Mouse (Mus musculus): Measurements from ENCODE around the gene Faf1. TPM values are rescaled to one million over a fixed set of nuclear protein-coding genes. Genes with fewer than 3 reads are reported as not detected.

The Faf1 gene
- polyA plus RNA-seq, 1 experiment = 10.3 TPM

DNA sequence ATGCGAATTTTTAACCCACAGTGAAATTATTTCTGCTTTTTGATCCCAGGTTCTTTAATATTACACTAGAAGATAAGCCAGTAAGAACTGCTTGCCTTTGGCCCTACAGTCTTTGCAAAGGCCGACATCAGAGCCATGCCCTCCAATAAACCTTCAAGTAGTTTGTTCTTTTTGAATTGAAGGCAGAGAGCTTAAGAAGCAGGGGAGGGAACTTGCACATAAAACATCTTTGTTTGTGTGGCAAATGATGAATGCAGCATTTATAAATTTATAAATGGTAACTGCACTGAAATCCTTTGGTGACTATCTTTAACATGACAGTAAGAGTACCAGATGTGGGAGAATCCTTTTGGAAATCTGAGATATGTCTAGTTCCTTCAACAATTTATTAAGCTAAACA lies 16.8 kb upstream of the Faf1 start:
- TF ChIP-seq GATA1 (IDR thresholded peaks at IDR 0.05; ENCODE audit: low read length) = no peak

DNA sequence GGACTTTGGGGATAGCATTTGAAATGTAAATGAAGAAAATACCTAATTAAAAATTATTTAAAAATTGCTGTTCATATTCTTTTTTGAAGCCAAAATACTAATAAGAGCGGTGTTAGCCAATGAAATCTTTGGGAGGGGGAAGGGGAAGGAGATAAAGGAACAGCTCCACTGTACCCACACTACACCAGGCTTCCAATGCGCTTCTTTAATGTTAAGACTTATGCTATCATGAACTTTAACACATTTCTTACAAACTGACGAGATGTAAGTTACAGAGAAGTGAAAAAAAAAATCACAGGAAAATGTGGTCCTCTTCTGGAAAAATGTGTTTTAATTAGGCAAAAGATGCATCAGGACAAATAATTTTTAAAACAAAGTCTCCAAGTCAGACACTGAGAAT lies 15.8 kb upstream of the Faf1 start:
- no peak for TF ChIP-seq GATA1 (IDR thresholded peaks at IDR 0.05; ENCODE audit: low read length)

DNA sequence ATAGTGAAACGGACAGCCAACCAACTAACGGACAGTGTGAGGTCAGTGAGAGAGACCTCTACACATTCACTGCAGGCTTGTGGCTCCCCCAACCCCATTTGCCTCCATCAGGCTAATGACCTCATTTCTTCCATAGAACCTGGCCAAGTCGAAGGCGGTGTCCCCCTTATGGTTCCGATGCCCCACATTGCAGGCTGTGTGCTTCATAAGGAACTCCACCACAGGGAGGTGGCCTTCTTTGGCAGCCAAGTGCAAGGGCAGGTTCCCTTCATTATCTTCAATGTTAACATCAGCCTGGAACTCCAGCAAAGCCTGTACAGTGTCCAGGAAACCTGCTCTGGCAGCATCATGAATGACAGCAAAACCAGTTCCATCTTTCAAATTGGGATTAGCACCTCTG lies 15.2 kb upstream of the Faf1 start:
- TF ChIP-seq GATA1 (IDR thresholded peaks at IDR 0.05; ENCODE audit: low read length) = no peak

DNA sequence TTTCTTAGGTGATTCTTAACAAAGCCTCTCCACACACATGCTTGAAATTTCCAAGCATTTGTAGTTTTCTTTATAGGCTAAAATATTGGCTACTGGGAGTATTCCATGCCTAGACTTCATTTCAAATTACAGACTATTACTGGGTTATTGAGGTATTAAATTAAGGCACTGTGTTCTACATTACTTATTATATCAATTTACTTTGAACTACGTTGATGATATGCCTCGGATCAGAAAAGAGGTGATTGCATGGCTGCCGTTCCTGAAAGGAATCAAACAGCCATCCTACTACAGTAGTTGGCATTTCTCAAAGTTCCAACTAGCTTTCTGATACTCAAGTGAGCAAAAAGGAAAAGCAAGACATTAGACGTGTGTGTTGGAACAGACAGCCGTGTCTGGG lies 14.1 kb upstream of the Faf1 start:
- no peak for TF ChIP-seq GATA1 (IDR thresholded peaks at IDR 0.05; ENCODE audit: low read length)

DNA sequence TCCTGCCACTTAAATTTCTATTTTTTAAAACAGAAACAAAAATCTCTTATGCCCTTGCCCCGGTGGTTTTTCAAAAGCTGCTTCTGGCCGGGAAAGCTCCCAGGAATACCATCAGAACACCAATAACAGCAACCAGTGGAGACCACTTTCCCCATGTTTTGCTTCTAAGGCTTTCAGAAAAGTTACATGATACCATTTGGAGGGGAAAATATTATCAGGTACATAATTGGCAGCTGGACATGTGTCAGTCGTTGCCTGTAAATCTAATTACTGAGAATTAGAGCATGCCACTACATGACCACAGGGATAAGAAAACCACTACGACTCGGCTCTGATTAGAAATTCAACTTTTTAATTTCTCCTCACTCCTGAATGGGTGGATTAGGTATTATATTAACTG lies 12.3 kb upstream of the Faf1 start:
- no peak for TF ChIP-seq GATA1 (IDR thresholded peaks at IDR 0.05; ENCODE audit: low read length)

DNA sequence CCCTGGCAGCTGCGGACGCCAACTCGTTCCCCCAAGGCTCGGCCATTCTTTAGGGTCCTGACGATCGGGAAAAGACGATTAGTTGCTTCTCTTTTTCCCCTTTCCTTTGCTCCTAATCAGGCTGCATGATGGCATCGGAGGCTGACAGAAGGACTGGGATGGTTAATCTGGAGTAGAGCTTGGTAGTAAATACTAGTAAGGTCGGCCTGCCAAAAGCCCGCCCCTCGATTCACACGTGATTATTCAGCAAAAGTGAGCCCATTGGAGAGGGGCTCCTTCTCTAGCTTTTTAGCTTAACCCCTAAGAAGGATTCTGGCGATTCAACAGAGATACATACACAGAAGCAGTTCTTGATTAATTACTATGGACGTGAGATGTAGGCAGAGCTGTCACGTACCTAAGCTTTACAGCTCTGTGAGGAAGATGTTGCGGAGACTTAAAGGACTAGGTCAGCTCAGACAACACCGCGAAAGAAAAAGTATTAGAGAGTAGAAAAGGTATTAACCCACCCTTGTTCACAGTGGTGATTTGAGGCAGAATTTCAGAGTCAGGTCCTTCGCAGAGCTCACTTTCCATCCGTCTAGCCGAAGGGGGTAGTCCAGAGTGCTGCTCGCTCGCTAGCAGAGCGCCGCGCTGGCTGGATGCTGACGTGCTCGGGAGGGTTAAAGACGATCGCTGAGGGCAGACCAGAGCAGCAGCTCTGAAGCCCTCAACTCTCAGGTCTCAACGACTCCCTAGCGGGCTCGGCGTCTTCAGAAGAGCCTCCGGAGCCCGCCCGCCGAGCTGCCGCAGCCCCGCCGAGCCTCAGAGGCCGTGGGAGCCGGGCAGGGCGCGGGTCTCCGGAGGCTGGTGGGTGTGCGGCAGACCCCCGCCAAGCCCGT lies 11.0 kb upstream of the Faf1 start:
- TF ChIP-seq GATA1 (IDR thresholded peaks at IDR 0.05; ENCODE audit: low read length) = no peak

DNA sequence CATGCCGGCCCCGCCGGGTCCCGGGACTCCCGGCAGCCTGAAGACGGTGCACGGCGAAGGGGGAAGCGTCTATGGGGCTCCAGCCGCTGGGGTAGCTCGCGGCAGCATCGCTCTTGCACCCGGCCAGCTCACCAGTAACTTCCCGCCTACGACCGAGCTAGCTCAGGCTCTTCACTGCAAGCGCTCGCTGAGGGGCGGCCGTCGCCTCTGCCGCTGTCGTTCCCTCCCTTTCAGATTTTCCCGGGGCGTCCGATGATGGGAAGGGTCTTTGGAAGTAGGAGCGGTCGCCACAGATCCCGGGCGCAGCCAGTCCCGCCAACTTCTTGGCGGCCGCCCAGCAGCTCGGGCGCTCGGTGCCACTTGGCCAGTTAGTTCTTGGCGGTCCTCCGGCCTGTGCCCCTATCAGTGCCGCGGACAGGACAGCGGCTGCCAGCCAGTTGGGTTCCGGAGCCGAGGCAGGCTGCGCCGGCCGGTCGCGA lies 10.4 kb upstream of the Faf1 start:
- no peak for TF ChIP-seq GATA1 (IDR thresholded peaks at IDR 0.05; ENCODE audit: low read length)

DNA sequence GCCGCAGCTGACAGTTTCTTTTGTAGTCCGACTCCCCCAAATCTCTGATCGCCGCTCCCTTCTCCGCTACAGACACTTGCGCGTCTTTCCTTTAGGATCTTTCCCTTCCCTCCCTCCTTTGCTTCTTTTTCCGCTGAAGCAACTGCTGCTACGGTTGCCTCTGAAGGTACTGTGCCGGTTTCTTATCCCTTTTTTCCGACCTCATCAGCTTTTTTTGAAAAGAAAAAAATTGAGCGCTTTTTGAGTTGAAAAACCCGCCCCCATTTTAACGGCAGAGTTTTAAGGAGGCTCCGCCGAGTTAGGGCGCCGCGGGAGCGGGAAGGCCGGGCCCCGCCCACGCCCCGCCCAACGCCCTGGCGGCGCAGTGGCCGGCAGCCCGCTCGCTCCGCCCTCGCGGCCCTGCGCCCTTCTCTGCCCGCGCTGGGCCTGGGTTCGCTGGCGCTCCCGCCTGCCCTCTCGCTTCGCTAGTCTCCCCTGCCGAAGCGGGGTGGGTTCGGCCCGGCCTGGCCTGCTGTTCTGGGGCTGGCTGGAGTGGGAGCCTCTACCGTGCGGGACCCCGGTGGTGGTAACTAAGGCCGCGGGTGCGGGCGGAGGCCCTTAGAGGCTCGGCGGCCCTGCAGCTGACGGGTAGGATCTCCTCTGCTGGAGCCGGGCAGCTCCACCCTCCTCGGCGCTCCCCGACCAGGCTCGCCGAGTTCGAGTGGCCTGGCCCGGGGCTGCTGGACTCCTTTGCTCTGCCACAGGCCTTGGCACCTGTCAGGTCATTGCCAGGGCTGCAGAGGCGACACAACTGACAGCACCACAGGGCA lies 9.7 kb upstream of the Faf1 start, which contains the start of gene Cdkn2c:
Cdkn2c (minus strand) TSS at position 729 of the 809 bp plus-strand sequence.
- no peak for TF ChIP-seq GATA1 (IDR thresholded peaks at IDR 0.05; ENCODE audit: low read length)

DNA sequence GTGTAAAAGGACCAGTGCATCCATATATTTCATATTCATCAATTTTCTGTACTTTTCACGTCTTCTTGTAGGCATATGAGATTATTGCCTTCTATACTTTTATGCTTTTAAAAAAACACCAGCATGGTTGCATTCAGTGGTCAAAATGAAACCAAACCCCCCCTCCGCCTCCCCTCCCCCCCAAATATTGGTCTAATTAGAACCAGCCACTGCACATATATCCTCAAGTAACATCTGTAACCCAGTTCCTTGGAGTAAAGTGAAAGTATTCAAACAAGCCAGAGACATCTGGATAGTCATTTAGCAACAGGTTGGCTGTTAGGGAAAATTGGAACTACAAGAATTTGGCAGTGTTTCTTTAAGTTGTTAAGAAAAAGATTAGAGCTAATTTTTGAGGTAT lies 8.9 kb upstream of the Faf1 start:
- TF ChIP-seq GATA1 (IDR thresholded peaks at IDR 0.05; ENCODE audit: low read length) = no peak

DNA sequence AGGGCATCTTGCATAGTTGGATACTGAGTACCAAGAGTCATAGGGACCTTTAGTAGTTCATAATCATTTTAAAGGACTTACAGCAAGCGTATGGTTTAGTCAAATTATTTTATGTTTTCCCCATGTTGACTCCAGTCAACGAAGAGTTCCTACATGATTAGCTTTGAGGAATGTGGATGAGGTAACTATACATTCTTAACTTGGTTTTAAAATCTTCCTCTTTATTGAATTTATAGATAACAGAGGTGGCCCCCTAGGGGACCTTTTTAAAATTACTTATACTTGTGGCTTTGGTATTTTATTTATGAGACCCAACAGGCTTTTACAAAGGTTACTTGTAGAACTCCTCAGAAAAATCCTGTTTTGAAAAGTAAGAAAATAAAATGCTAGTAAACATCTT lies 6.2 kb upstream of the Faf1 start:
- TF ChIP-seq GATA1 (IDR thresholded peaks at IDR 0.05; ENCODE audit: low read length) = no peak

DNA sequence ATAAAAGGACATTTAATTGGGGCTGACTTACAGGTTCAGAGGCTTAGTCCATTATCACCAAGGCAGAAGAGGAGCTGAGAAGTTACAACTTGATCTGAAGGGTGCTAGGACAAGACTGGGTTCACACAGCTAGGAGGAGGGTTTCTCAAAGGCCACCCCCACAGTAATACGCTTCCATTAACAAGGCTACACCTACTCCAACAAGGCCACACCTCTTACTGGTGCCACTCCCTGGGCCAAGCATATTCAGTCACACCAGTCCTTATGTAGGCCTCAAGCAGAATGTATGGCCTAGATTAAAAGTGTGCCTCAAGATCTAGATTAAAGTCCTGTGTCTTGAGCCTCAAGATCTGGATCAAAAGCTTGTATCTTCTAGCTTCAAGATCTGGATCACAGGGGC lies 4.4 kb upstream of the Faf1 start:
- no peak for TF ChIP-seq GATA1 (IDR thresholded peaks at IDR 0.05; ENCODE audit: low read length)

DNA sequence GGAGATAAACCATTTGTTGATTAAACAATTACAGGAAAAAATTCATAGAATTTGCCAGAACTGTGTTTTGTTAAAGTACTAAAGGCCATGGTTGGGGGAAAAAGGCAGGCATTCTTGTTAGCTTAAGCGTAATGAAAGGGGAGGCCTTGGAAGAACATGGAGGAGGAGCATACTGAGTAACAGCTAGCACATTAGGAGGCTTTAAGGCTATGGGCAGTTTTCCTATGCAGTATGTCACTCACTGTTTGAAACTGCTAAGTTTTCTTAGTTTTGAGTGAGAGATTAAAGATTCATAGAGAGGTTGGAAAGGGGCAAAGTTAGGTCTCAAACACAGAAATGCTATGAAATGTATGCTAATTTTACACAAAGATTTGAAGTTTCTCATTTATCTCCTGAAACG lies 2.3 kb upstream of the Faf1 start:
- no peak for TF ChIP-seq GATA1 (IDR thresholded peaks at IDR 0.05; ENCODE audit: low read length)

DNA sequence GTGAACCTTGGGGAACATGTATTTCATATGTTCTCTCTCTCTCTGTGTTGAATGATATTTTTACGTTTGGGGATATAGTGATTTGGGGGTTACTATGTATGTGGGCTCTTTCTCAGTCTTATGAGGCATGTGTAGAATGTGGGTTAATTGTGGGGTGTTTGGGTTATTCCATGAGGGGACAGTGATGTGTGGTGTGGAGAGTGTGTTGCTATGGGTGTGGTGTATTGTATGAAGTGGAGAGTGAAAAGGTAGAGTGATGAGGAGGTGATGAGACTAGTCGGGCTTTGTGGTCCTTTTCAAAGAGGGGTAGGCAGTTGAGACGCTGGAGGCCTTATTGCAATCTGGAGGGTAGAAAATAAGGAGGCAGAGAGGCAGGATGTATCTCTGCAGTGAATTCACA lies 833 bp downstream of the Faf1 start:
- no peak for TF ChIP-seq GATA1 (IDR thresholded peaks at IDR 0.05; ENCODE audit: low read length)

DNA sequence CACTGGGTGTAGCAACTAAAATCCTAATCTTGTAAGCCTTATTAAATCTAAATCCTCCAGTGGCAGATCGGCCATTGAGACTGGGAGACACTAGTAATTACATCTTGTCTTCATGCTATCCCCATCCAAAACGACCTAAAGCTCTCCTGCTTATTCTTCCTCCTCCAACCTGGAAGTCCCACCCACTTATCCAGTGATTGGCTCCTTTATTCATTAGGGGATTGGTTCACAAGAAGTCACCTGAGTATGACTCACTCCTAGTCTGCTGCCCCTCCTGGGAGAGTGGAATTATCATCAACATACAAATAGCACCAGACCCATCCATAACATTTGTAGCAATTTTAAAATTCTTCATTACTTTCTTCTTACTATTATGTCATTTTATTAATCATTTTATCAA lies 7.2 kb downstream of the Faf1 start:
- TF ChIP-seq GATA1 (IDR thresholded peaks at IDR 0.05; ENCODE audit: low read length) = no peak

DNA sequence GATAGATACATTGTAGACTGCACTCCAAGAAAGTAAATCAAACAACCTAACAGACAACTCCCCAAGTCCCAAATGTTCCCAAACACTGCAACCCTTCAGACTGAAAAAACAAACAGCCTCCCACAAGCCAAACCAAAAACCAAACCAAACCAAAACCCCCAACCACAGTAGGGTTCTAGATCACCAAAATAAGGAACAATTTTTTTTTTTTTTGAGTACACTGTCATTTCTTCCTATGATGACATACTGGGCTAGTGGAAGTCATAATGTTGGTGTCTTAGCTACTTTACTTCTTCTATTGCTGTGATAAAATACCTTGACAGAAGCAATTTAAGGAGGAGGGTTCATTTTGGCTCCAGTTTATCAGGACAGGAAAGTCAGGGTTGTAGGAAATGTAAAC lies 16.3 kb downstream of the Faf1 start:
- TF ChIP-seq GATA1 (IDR thresholded peaks at IDR 0.05; ENCODE audit: low read length) = no peak

DNA sequence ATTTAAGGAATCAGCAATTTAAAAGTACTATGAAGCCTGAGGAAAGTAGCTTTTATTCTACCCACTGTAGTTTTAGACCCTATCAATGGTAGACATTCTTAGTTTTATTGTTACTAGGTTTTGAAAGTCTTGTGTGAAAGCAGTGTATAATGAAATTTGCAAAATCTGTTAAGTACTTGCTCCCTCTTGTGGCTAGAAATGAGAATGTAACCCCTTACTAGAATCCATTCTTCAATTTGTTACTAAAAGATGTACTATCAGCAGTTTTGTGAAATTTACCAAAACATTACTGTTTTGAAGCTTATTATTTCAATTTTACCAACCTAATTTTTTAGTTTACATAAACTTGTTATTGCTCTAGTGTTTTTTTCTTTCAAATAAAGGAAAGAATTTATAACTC lies 27.2 kb downstream of the Faf1 start:
- no peak for TF ChIP-seq GATA1 (IDR thresholded peaks at IDR 0.05; ENCODE audit: low read length)

Data from G1E-ER4 (cell line).